ENCODE assay signal across 35 mouse cellular contexts in the genomic region with DNA sequence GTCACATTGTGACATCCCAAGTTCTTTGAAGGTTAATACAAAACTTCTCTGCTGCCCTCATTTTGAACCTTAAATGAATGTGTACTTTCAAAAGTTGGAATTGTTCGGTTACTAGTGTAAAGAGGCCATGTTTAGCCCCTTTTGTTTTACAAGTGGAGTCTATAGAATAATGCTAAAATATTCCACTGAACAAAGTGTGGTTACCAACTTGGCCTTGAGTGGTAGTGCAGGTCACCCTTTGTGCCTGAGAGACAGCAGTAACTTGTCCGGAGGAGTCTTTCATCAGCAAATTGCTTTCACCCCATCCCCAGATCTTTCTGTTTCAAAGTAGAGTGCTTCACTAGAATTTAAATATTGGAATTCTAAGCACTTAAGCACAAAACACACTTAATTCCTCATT. TPM values are rescaled to one million over a fixed set of nuclear protein-coding genes. Genes with fewer than 3 reads are reported as not detected.
"Had no signal": no experiment of that assay in that cellular context is flagged by ENCODE, and none has a peak within 500 bp of the region (broad histone marks: within the 10 kb centered on the region; RNA-seq: fewer than 3 reads in every experiment).

No protein-coding gene starts in this region.

- H3K4me3 ChIP-seq: limb, embryonic 10.5 days; limb, embryonic 12.5 days; limb, embryonic 13.5 days; limb, embryonic 15.5 days; liver, embryonic 12.5 days; liver, embryonic 13.5 days; liver, embryonic 15.5 days; lung, embryonic 15.5 days; megakaryocyte, embryonic 14.5 days; midbrain, embryonic 10.5 days; midbrain, embryonic 12.5 days; midbrain, embryonic 13.5 days; midbrain, embryonic 15.5 days; myocyte; neural tube, embryonic 12.5 days had no signal

- H3K27me3 ChIP-seq: limb, embryonic 12.5 days; limb, embryonic 15.5 days; liver, embryonic 15.5 days; lung, embryonic 15.5 days; megakaryocyte, embryonic 14.5 days; midbrain, embryonic 12.5 days; midbrain, embryonic 13.5 days; midbrain, embryonic 15.5 days; neural tube, embryonic 12.5 days had no signal

- H3K9ac ChIP-seq: limb, embryonic 12.5 days; limb, embryonic 13.5 days; limb, embryonic 15.5 days; liver, embryonic 12.5 days; liver, embryonic 13.5 days; liver, embryonic 14.5 days; liver, embryonic 15.5 days; liver, postnatal 0 days; lung, embryonic 14.5 days; lung, embryonic 15.5 days; midbrain, embryonic 12.5 days; midbrain, embryonic 13.5 days; midbrain, embryonic 15.5 days; neural tube, embryonic 12.5 days had no signal

- H3K9me3 ChIP-seq: limb, embryonic 10.5 days; limb, embryonic 12.5 days; limb, embryonic 13.5 days; limb, embryonic 15.5 days; liver, embryonic 12.5 days; liver, embryonic 13.5 days; liver, embryonic 15.5 days; lung, embryonic 15.5 days; megakaryocyte, embryonic 14.5 days; midbrain, embryonic 10.5 days; midbrain, embryonic 12.5 days; midbrain, embryonic 13.5 days; midbrain, embryonic 15.5 days; neural tube, embryonic 12.5 days had no signal

- H3K4me2 ChIP-seq: limb, embryonic 12.5 days; limb, embryonic 13.5 days; limb, embryonic 15.5 days; liver, embryonic 11.5 days; liver, embryonic 12.5 days; liver, embryonic 13.5 days; liver, embryonic 15.5 days; lung, embryonic 14.5 days; lung, embryonic 15.5 days; midbrain, embryonic 11.5 days; midbrain, embryonic 12.5 days; midbrain, embryonic 13.5 days; midbrain, embryonic 15.5 days; neural tube, embryonic 12.5 days had no signal

- H3K36me3 ChIP-seq: limb, embryonic 10.5 days; limb, embryonic 12.5 days; limb, embryonic 13.5 days; limb, embryonic 15.5 days; liver, embryonic 12.5 days; liver, embryonic 13.5 days; liver, embryonic 15.5 days; lung, embryonic 15.5 days; midbrain, embryonic 10.5 days; midbrain, embryonic 12.5 days; midbrain, embryonic 13.5 days; midbrain, embryonic 15.5 days; neural tube, embryonic 12.5 days had no signal

- H3K27ac ChIP-seq: limb, embryonic 10.5 days; limb, embryonic 12.5 days; limb, embryonic 13.5 days; limb, embryonic 15.5 days; liver, embryonic 12.5 days; liver, embryonic 13.5 days; liver, embryonic 14.5 days; liver, embryonic 15.5 days; lung, embryonic 15.5 days; macrophage; midbrain, embryonic 10.5 days; midbrain, embryonic 12.5 days; midbrain, embryonic 13.5 days; midbrain, embryonic 15.5 days; neural tube, embryonic 12.5 days had no signal

- DNase-seq: left cerebral cortex, postnatal 4 days; liver; liver, embryonic 13.5 days; liver, postnatal 0 days; lung, adult 18-20 months; lung, adult 2 months; lung, embryonic 14.5 days; lung, postnatal 10 days; lung, postnatal 14 days; lung, postnatal 36 days; lung, postnatal 4 days; midbrain, embryonic 14.5 days had no signal

- H3K4me1 ChIP-seq: limb, embryonic 10.5 days; limb, embryonic 12.5 days; limb, embryonic 13.5 days; limb, embryonic 15.5 days; liver, embryonic 12.5 days; liver, embryonic 13.5 days; liver, embryonic 15.5 days; lung, embryonic 15.5 days; midbrain, embryonic 12.5 days; midbrain, embryonic 13.5 days; midbrain, embryonic 15.5 days; neural tube, embryonic 12.5 days had no signal

- ATAC-seq: liver, embryonic 12.5 days; liver, postnatal 0 days; midbrain, embryonic 13.5 days; midbrain, embryonic 15.5 days; midbrain, embryonic 16.5 days had no signal

RNA-seq across cellular contexts. Expression of gene Ccdc160, which starts 31.8 kb away (rescaled TPM):
- total RNA-seq: megakaryocyte progenitor cell, adult 5-6 weeks; megakaryocyte-erythroid progenitor cell, adult 5-6 weeks; monocyte, adult 5-6 weeks had no signal
- polyA plus RNA-seq: liver, adult 2 months; macrophage; myocyte had no signal
